Mouse (Mus musculus) stomach, postnatal 0 days (tissue): ENCODE data around the gene Gmeb2. TPM values are rescaled to one million over a fixed set of nuclear protein-coding genes. Genes with fewer than 3 reads are reported as not detected.
A peak's percentile ranks its signal among the peaks of the same experiment; 100 is the strongest.
"Not testable (repeated sequence)": the region's sequence is repeated elsewhere in the genome, so short reads cannot be mapped to it uniquely, and the experiment has no call there.

Source experiments
- ATAC-seq: fragments of 200-750 bp; cut with Nextera tagmentation; 2 replicates; pipeline ENCODE4 v1.8.0; 2017; ENCODE audit not compliant: low FRiP score, low TSS enrichment
- DNase-seq: peaks from one replicate; pipeline ENCODE4 v3.0.0-alpha.2; 2016; ENCODE audit warnings: low spot score
- H3K27ac ChIP-seq: fragments of 300-500 bp; sonication (generic); replicated peaks from 2 replicates; pipeline ENCODE4 v1.5.1; 2014; ENCODE audit warnings: mild to moderate bottlenecking, control low read depth
- H3K27me3 ChIP-seq: fragments of 300-500 bp; sonication (generic); 2 replicates; pipeline ENCODE4 v1.6.1; 2014; ENCODE audit warnings: low read length; ENCODE audit not compliant: control insufficient read depth, insufficient read depth
- H3K36me3 ChIP-seq: fragments of 300-500 bp; sonication (generic); 2 replicates; pipeline ENCODE4 v1.6.1; 2014; ENCODE audit warnings: low read length, mixed read lengths; ENCODE audit not compliant: control insufficient read depth, insufficient read depth
- H3K4me1 ChIP-seq: fragments of 300-500 bp; sonication (generic); replicated peaks from 2 replicates; pipeline ENCODE4 v1.6.1; 2014; ENCODE audit warnings: antibody characterized with exemption; ENCODE audit not compliant: control insufficient read depth, insufficient read depth
- H3K4me2 ChIP-seq: fragments of 300-500 bp; sonication (generic); replicated peaks from 2 replicates; pipeline ENCODE4 v1.6.1; 2014; ENCODE audit warnings: low read depth, mild to moderate bottlenecking, control low read depth, moderate library complexity
- H3K4me3 ChIP-seq: fragments of 300-500 bp; sonication (generic); 2 replicates; pipeline ENCODE4 v1.5.1; 2014; ENCODE audit warnings: low read depth, low read length, control low read depth
- H3K9ac ChIP-seq: fragments of 300-500 bp; sonication (generic); 2 replicates; pipeline ENCODE4 v1.6.1; 2014; ENCODE audit warnings: mild to moderate bottlenecking, low read length, control low read depth, mixed read lengths
- H3K9me3 ChIP-seq: fragments of 300-500 bp; sonication (generic); 2 replicates; pipeline ENCODE4 v1.6.1; 2016; ENCODE audit warnings: low read length; ENCODE audit not compliant: control insufficient read depth
- CTCF ChIP-seq: IDR thresholded peaks from 2 replicates; pipeline ENCODE4 v1.5.1; 2016; ENCODE audit warnings: antibody characterized with exemption, low read depth, mild to moderate bottlenecking, moderate library complexity
- EP300 ChIP-seq: optimal IDR thresholded peaks from 2 replicates; pipeline ENCODE3; 2016; ENCODE audit warnings: antibody characterized with exemption
- WGBS: fragments of 180-500 bp; shearing (Covaris S2); extraction: QIAGEN DNeasy Blood & Tissue Kit; methylation state at CpG from one replicate; pipeline ENCODE4 v1.1.7; 2014; 5-methylcytosine and 5-hydroxymethylcytosine counted together
- polyA plus RNA-seq: library from polyadenylated mRNA; unstranded; fragments of >200 nt; fragmentation: Nextera tagmentation; extraction: Ambion mirVana; gene quantifications from 2 replicates; pipeline ENCODE4 v1.2.1, GENCODE M21; 2015

Gene Gmeb2
- 4.9 and 5.5 TPM in 2 replicates for polyA plus RNA-seq

DNA sequence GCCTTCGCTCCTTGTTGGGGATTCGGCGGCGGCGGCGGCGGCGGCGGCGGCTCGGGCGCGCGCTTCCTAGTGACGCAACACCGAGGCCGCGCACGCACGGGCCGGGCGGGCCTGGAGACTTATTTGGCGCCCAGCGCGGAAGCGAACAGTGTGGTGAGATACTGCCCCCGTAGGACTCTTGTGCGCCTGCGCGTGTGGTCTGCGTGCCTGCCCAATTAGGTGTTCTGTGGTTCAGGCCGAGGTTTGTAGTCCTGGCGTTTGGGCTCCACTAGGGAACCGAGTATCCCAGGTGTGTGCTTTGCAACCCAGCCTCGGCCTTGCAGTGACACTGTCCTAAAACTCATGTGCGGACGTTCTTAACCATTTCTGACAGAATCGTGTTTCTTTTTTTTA is at the start of gene Gmeb2:
Gene Gmeb2 (minus strand): TSS at position 78 of the 393 bp plus-strand sequence.
- peak within 1 kb of the TSS; percentile 62 for H3K4me2 ChIP-seq
- not testable (repeated sequence) for H3K4me1 ChIP-seq, H3K9me3 ChIP-seq, H3K27me3 ChIP-seq, H3K36me3 ChIP-seq
- peak within 1 kb of the TSS; percentile 97 for H3K27ac ChIP-seq
- peak; percentile 52 for TF ChIP-seq CTCF
- peak within 1 kb of the TSS; percentile 91 for H3K9ac ChIP-seq
- WGBS = under 1% methylated on average over 18 of the region's 38 CpGs
- DNase-seq (peak; percentile 93), ATAC-seq (peak; percentile 98)
- peak within 1 kb of the TSS; percentile 73 for H3K4me3 ChIP-seq

DNA sequence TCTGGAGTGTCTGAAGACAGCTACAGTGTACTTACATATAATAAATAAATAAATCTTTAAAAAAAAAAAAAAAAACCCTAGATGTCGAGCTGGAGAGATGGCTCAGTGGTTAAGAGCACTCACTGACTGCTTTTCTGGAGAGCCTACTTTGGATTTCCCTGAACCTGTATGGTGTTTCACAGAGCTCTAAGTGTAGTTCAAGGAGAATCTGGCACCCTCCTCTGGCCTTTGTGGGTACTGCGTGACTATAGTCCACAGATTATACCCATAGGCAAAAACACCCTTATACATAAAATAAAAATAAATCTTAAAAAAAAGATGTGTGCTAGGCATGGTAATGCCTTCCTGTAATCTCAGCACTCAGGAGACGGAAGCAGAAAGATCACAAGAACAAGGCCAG is 46.2 kb upstream of the Gmeb2 start:
- Histone ChIP-seq H3K27ac (no peak overlapping the region), H3K4me1 (no peaks in the 10 kb centered on the region), H3K9me3 (no peaks in the 10 kb centered on the region), H3K27me3 (no peaks in the 10 kb centered on the region), H3K9ac (no peak overlapping the region), H3K4me2 (no peak overlapping the region), H3K4me3 (no peak overlapping the region), H3K36me3 (peaks cover 15% of the 10 kb centered on the region; the same call in 1 of the 2 replicates)
- DNase-seq (peak; percentile 73), ATAC-seq (peak; percentile 68)
- 65% methylated on average over 3 of the region's 3 CpGs for WGBS
- TF ChIP-seq CTCF (peak; percentile 80), EP300 (no peak)

DNA sequence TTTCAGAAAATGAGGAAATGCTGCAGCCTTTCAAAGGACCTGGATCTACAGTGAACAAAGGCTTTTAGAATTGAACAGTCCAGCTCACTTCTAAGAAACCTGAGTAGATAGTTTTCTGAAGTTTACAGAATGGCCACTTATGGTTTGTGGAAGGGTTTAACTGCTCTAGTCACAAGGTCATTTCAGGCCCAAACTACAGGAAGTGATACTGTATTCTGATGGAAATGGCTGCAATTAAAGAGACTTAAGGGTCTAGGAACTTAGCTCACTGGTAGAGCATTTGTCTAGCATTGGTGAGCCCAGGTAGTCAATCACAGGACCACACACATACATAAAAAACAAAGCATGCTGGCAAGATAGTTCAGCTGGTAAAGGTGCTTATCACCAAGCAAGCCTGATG is 44.7 kb upstream of the Gmeb2 start:
- Histone ChIP-seq H3K4me1 (no peaks in the 10 kb centered on the region), H3K27ac (no peak overlapping the region), H3K4me3 (no peak overlapping the region), H3K27me3 (no peaks in the 10 kb centered on the region), H3K9me3 (no peaks in the 10 kb centered on the region), H3K36me3 (peaks cover 12% of the 10 kb centered on the region; the same call in 1 of the 2 replicates), H3K9ac (no peak overlapping the region), H3K4me2 (no peak overlapping the region)
- DNase-seq (no peak), ATAC-seq (no peak)
- TF ChIP-seq EP300 = no peak
- no peak for TF ChIP-seq CTCF

DNA sequence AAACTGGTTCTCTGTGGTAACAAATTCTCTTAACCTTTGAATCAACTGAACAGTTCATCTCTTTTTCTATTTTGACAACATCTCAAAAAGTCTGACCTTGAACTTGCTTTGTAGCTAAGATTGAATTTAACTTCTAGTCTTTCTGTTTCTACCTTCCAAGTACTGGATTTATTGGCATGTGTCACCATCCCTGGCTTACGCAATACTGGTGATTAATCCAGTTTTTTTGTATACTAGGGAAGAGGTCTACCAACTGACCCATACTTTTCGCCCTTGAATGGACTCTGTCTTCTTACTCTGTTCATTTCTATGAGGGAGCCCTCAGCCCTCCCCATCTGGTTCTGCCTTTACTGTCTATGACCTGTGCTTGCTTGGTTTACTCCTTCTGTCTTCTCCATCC is 38.3 kb upstream of the Gmeb2 start:
- Histone ChIP-seq H3K9me3 (no peaks in the 10 kb centered on the region), H3K9ac (no peak overlapping the region), H3K36me3 (peaks cover 18% of the 10 kb centered on the region), H3K4me2 (no peak overlapping the region), H3K4me3 (no peak overlapping the region), H3K27ac (no peak overlapping the region), H3K27me3 (no peaks in the 10 kb centered on the region), H3K4me1 (no peaks in the 10 kb centered on the region)
- no peak for ATAC-seq
- WGBS = 94% methylated on average over 2 of the region's 2 CpGs
- TF ChIP-seq CTCF (no peak), EP300 (no peak)
- no peak for DNase-seq

DNA sequence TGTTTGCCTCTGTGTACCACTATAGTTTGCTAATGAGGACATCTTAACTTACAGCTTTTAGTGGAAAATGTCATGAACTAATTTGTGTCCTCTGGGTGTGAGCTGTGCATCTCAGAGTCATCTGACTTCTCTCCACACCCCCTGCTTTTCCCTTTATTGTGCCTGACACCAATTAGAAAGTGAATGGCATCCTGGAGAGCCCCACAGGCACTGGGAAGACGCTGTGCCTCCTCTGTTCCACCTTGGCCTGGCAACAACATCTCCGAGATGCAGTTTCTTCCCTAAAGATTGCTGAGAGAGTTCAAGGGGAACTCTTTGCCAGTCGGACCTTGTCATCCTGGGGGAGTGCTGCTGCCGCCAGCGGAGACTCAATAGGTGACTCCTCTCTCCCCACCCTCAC is 34.3 kb upstream of the Gmeb2 start:
- WGBS = 84% methylated on average over 5 of the region's 5 CpGs
- no peak overlapping the region for H3K4me3 ChIP-seq
- no peak overlapping the region for H3K27ac ChIP-seq
- no peaks in the 10 kb centered on the region for H3K9me3 ChIP-seq
- H3K36me3 ChIP-seq = peaks cover 17% of the 10 kb centered on the region
- TF ChIP-seq CTCF (no peak), EP300 (no peak)
- H3K4me1 ChIP-seq = peaks cover 2% of the 10 kb centered on the region; the same call in 1 of the 2 replicates
- H3K4me2 ChIP-seq = no peak overlapping the region
- ATAC-seq = no peak
- no peak for DNase-seq
- no peak overlapping the region for H3K9ac ChIP-seq
- no peaks in the 10 kb centered on the region for H3K27me3 ChIP-seq

DNA sequence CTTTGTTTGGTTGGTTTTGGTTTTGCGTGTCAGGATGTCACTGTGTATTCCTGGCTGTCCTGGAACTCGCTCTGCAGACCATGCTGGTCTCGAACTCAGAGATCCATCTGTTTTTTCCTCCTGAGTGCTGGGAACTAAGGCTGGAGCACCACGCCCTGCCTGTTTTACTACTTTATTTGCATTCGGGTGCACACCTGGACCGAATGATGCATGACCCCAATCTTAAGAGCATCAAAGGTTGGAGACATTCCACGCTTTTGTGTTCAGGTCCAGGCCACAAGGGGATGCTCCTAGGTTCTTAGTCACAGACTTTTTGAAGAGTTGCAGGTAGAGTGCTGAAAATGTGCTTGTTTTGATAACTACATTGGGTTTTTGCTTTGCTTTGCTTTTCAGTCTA is 32.3 kb upstream of the Gmeb2 start:
- Histone ChIP-seq H3K4me1 (peaks cover 2% of the 10 kb centered on the region; the same call in 1 of the 2 replicates), H3K9me3 (no peaks in the 10 kb centered on the region), H3K27ac (no peak overlapping the region), H3K36me3 (peaks cover 17% of the 10 kb centered on the region), H3K4me2 (peak overlapping the region; percentile 74), H3K9ac (peak overlapping the region; percentile 61), H3K27me3 (no peaks in the 10 kb centered on the region), H3K4me3 (peak overlapping the region; percentile 61)
- TF ChIP-seq EP300 (no peak), CTCF (no peak)
- WGBS = 9% methylated on average over 7 of the region's 7 CpGs
- ATAC-seq (no peak), DNase-seq (no peak)
